Mouse (Mus musculus): ENCODE results near the gene Tmem91.

GRCm38 (mm10) chr7:25703793-25704494, 29.0 kb upstream of the Tmem91 start:
- TF ChIP-seq POLR2A (IDR thresholded peaks at IDR 0.05; ENCODE audit: low read depth, low read length) (no peak), CTCF (conservative IDR thresholded peaks at IDR 0.05; ENCODE audit: insufficient read depth, insufficient read length, low read depth, low read length) (no peak)
